Mouse (Mus musculus): ENCODE data around the gene Gm37240. TPM values are rescaled to one million over a fixed set of nuclear protein-coding genes. Genes with fewer than 3 reads are reported as not detected.

The Gm37240 gene
- polyA plus RNA-seq, 1 experiment, result 0.53 TPM

DNA sequence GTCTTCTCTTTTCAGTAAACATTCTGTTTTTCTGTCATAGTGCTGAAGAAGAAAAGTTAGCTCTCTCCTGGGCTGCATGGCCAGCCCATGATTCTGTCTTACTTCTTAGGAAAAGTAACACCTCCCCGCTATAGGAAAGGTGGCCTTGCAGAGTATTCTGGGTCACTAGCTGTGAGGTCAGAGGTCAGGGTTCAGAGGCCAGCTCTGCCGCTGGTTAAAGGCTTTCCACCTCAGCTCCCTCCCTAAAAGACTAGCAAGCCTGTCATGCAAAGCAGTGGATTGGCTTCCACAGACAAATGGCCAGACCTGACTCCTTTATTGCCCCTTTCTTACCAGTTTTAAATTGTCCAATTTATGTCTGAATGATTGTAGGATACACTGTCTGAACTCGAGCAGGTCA, 23.3 kb downstream of the Gm37240 start:
- no peak for TF ChIP-seq POLR2A (IDR thresholded peaks at IDR 0.05; ENCODE audit: borderline replicate concordance, extremely low read depth, insufficient read depth, insufficient read length, poor library complexity, severe bottlenecking)
- no peak for TF ChIP-seq CTCF (IDR thresholded peaks at IDR 0.05; ENCODE audit: borderline replicate concordance, extremely low read depth, insufficient read depth, insufficient read length)
- DNase-seq (ENCODE audit: low read depth), result no peak

DNA sequence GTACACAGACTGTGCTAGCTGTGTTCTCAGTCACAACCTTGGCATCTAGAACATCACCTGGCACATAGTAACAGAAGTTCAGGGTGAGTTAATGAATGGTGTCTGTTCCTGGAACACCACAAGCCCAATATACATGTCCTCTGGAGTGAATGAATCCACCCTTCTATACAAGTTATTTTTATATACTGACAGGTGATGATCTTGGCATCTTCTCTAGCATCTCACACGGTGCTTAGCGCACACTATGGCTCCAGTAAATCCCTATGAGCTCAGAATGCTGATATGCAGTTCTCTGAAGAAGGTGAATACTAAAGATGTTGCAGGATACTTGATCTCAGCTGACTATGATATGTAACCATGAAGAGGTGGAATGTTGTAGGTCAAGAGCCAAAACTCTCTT, 24.4 kb downstream of the Gm37240 start:
- TF ChIP-seq POLR2A (IDR thresholded peaks at IDR 0.05; ENCODE audit: borderline replicate concordance, extremely low read depth, insufficient read depth, insufficient read length, poor library complexity, severe bottlenecking) (no peak), CTCF (IDR thresholded peaks at IDR 0.05; ENCODE audit: borderline replicate concordance, extremely low read depth, insufficient read depth, insufficient read length) (no peak)
- no peak for DNase-seq (ENCODE audit: low read depth)

DNA sequence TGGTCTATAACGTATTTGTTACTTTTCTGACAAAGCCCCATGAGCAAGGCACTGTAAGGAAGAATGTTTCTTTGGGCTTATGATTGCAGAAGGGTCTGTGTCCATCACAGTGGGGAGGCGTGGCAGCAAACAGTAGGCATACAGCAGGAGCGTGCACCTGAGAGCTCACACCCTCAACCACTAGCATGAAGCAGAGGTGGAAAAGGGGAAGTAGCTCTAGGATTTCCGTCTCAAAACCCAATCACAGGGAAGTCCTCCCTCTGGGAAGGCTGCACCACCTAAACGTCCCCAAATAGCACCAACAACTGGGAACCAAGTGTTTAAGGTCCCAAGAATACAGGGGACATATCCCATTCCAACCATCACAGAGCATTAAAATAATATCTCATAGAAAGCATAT, 26.3 kb downstream of the Gm37240 start:
- TF ChIP-seq CTCF (IDR thresholded peaks at IDR 0.05; ENCODE audit: borderline replicate concordance, extremely low read depth, insufficient read depth, insufficient read length) (no peak), POLR2A (IDR thresholded peaks at IDR 0.05; ENCODE audit: borderline replicate concordance, extremely low read depth, insufficient read depth, insufficient read length, poor library complexity, severe bottlenecking) (no peak)
- DNase-seq (ENCODE audit: low read depth), result no peak

DNA sequence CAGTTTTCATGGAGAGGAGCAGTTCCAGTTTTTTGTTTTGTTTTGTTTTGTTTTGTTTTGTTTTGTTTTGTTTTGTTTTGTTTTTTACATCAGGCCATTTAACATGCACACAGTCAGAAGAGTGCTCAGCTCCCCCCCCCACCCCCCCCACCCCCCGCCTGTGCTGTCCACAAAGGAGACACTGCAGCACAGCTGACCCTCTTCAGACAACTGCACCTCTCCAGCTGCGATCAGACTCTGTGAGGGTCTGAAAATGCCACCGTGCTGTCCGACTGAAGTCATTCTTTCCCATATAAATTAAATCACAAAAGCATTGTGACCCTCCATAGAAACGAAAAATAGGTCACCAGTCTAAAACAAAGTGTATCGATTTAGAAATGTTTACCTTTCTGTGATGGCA, 28.0 kb downstream of the Gm37240 start:
- TF ChIP-seq POLR2A (IDR thresholded peaks at IDR 0.05; ENCODE audit: borderline replicate concordance, extremely low read depth, insufficient read depth, insufficient read length, poor library complexity, severe bottlenecking) (no peak), CTCF (IDR thresholded peaks at IDR 0.05; ENCODE audit: borderline replicate concordance, extremely low read depth, insufficient read depth, insufficient read length) (no peak)
- DNase-seq (ENCODE audit: low read depth), result no peak

DNA sequence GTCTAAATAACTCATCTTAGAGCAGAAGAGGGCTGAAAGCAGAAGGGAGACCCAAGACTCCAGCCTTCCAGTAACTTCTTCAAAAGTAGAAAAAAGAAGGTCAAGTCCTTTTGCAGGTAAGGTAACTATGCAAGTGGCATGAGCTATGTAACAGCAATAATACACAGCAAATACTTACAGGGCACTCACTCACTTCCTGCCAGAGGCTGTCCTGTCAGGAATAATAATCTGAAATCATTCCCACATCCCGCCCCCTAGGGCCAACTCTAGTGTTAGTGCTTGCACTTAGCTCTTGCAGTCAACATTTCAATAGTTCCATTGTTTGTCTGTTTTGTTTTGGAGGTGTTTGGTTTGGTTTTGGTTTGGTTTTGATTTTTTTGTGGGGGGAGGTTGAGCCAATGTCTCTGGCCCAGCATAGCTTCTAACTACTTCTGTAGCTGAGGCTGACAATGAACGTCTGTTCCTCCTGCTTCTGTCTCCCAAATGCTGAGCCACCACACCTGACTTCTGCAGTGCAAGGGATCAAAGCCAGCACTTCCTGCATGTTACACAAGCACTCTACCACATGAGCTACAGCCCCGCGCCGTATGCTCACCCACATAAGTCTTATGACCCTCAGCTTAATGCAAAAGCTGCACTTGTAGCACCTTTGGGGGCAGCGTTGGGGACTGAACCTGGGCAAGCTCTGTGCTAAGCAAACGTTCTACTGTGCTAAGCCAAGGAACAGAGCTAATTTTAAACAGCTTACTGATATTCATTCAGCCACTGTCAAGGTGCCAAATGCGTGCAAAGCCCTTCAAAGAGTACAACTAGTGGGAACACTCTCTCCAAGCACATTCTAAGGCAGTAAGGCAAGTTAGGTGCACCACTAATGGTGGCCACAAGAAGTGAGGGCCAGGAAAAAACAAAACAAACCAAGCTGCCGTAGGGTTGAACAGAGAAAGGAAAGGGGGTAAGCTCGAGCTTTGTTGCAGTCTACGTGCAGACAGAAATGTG, 28.9 kb downstream of the Gm37240 start:
- no peak for DNase-seq (ENCODE audit: low read depth)
- TF ChIP-seq CTCF (IDR thresholded peaks at IDR 0.05; ENCODE audit: borderline replicate concordance, extremely low read depth, insufficient read depth, insufficient read length) (no peak), POLR2A (IDR thresholded peaks at IDR 0.05; ENCODE audit: borderline replicate concordance, extremely low read depth, insufficient read depth, insufficient read length, poor library complexity, severe bottlenecking) (no peak)

DNA sequence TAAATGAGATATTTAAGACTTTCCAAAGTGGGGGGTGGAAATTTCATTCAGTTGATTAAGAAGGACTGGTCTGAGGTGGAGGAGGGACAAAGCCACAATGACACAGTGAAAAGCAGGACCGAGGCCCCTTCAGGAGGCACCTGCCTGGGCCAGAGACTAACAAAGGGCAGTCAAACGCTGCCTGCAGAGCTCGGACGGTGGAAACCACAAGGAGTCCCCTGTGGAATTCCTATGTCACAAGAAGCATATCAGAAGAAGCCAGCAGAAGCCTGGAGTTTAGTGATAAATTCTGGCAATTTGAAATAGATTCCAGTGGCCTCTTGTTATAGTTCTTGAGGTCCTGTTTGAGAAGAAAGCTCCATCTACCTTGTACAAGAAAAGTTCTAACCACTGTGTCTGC, 30.2 kb downstream of the Gm37240 start:
- no peak for DNase-seq (ENCODE audit: low read depth)
- TF ChIP-seq POLR2A (IDR thresholded peaks at IDR 0.05; ENCODE audit: borderline replicate concordance, extremely low read depth, insufficient read depth, insufficient read length, poor library complexity, severe bottlenecking) (no peak), CTCF (IDR thresholded peaks at IDR 0.05; ENCODE audit: borderline replicate concordance, extremely low read depth, insufficient read depth, insufficient read length) (no peak)

DNA sequence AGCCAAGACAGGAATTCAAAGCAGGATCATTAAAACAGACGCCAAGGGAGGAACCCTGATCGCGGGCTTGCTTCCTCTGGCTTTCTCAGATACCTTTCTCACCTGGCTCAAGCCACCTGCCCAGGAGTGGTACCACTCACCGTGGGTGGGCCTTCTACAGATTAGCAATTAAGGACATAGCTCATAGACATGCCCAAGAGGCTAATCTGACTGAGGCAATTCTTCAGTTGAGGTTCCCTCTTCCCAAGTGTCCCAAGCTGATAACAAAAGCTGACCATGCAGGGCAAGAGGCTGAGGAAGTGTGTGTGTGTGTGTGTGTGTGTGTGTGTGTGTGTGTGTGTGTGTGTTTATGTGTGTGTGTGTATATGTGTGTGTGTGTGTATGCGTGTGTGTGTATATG, 31.4 kb downstream of the Gm37240 start:
- no peak for DNase-seq (ENCODE audit: low read depth)
- no peak for TF ChIP-seq CTCF (IDR thresholded peaks at IDR 0.05; ENCODE audit: borderline replicate concordance, extremely low read depth, insufficient read depth, insufficient read length)

DNA sequence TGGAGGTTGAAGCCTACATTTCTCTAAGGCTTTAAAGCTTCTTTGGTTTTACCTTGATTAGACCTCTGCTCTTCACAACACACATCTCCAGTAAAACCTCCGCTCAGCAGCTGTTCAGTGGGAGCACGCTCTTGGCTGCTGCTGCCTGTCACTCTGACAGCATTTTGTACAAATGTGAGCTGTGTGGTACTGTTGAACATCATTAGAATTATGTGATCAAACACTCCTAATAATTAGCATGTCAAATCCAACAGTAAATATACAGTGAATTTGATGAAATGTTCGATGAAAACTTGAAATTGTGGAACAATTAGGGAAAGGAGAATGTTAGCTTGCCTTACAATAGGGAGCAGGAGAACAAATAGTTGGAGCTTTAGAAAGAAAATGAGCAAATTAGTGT, 32.3 kb downstream of the Gm37240 start:
- TF ChIP-seq CTCF (IDR thresholded peaks at IDR 0.05; ENCODE audit: borderline replicate concordance, extremely low read depth, insufficient read depth, insufficient read length), result no peak
- no peak for TF ChIP-seq POLR2A (IDR thresholded peaks at IDR 0.05; ENCODE audit: borderline replicate concordance, extremely low read depth, insufficient read depth, insufficient read length, poor library complexity, severe bottlenecking)
- DNase-seq (ENCODE audit: low read depth), result peak; percentile 57

DNA sequence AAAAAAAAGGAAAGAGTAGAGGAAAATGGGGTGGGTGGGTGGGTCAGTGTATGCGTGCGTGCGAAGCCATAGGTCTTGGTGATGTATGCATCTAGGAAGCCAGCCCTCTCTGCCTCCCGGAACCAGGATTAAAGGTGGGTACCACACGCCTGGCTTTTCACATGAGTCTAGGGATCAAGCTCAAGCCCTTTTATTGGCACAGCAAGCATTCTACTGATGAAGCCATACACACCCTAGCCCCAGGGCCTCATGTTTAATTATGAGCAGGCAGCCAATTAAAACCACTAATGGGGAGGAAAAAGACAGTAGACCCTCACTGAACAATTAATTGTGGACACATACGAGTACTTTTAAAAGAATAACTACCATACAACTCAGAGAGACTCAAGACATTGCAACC, 33.2 kb downstream of the Gm37240 start:
- TF ChIP-seq POLR2A (IDR thresholded peaks at IDR 0.05; ENCODE audit: borderline replicate concordance, extremely low read depth, insufficient read depth, insufficient read length, poor library complexity, severe bottlenecking) (no peak), CTCF (IDR thresholded peaks at IDR 0.05; ENCODE audit: borderline replicate concordance, extremely low read depth, insufficient read depth, insufficient read length) (no peak)
- DNase-seq (ENCODE audit: low read depth), result peak; percentile 77

DNA sequence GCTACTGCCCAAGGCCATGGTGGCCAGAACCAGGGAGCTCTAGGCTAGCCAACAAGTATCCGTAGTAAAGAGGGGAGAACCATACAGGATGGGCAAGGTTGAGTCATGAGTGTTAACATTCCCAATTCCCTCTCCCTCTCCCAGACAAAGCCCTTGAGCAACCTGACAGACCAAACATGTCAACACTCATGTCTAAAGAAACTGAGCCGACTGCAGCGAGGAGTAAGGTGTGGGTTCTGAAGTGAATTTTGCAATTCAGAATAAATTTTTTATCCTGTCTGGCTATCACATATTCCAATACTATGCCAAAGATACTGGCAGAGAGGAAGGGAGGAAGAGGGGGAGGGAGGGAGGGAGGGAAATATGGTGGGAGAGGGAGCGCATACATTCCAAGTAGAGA, 33.6 kb downstream of the Gm37240 start:
- no peak for TF ChIP-seq CTCF (IDR thresholded peaks at IDR 0.05; ENCODE audit: borderline replicate concordance, extremely low read depth, insufficient read depth, insufficient read length)
- TF ChIP-seq POLR2A (IDR thresholded peaks at IDR 0.05; ENCODE audit: borderline replicate concordance, extremely low read depth, insufficient read depth, insufficient read length, poor library complexity, severe bottlenecking), result no peak
- DNase-seq (ENCODE audit: low read depth), result peak; percentile 72

DNA sequence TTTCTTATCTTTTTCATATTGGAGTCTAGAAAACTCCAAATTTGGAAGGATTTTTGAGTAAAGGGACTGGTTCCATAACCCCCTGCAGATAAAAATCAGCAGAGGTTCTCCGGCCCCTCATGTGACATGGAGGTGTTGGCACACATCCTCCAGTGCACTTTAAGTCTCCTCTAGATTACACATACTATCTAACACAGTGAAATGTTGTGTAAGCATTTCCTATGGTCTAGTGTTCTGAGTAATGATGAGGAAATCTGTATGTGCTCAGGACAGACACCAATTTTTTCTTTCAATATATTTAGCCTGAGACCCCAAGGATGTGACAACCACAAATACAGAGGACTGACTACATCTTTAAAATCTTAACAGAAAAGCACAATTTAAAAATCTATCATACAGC, 37.2 kb downstream of the Gm37240 start:
- TF ChIP-seq CTCF (IDR thresholded peaks at IDR 0.05; ENCODE audit: borderline replicate concordance, extremely low read depth, insufficient read depth, insufficient read length) (no peak), POLR2A (IDR thresholded peaks at IDR 0.05; ENCODE audit: borderline replicate concordance, extremely low read depth, insufficient read depth, insufficient read length, poor library complexity, severe bottlenecking) (no peak)
- no peak for DNase-seq (ENCODE audit: low read depth)

DNA sequence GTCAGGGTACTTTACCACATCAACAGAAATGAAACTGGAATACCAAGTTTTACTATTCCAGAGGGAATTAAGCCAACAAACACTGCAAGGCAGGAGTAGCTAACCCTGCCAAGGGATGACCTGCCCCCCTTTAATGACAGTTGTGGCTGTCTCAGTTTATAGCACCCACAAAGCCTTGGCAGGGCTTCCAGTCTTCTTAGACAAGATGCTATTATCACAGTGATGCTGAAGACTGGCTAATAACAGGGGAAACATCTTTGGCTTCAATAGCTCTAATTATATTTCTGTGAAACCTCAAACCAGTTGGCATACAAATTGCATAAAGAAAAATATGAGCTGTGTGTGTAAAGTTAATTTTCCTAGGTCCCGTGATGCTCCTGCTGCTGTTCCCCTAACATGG, 41.0 kb downstream of the Gm37240 start:
- no peak for TF ChIP-seq CTCF (IDR thresholded peaks at IDR 0.05; ENCODE audit: borderline replicate concordance, extremely low read depth, insufficient read depth, insufficient read length)
- TF ChIP-seq POLR2A (IDR thresholded peaks at IDR 0.05; ENCODE audit: borderline replicate concordance, extremely low read depth, insufficient read depth, insufficient read length, poor library complexity, severe bottlenecking), result no peak
- DNase-seq (ENCODE audit: low read depth), result peak; percentile 68
